In genomic region chr1:36125076-36125475, GRCm38 (mm10) we compare ENCODE assay signal across 26 mouse cellular contexts. TPM values are rescaled to one million over a fixed set of nuclear protein-coding genes. Genes with fewer than 3 reads are reported as not detected.
A peak's percentile ranks its signal among the peaks of the same experiment; 100 is the strongest.
DNase-seq lines count a peak whose midpoint lies in the region; ATAC-seq and TF ChIP-seq lines count a peak whose summit lies in the region.
"Had no signal": no experiment of that assay in that cellular context is flagged by ENCODE, and none has a peak within 500 bp of the region (broad histone marks: within the 10 kb centered on the region; RNA-seq: fewer than 3 reads in every experiment).

No protein-coding gene starts in this region.

- ATAC-seq in intestine, embryonic 14.5 days (replicated peaks; ENCODE audit: low FRiP score, low TSS enrichment, low read depth), result no peak
- ATAC-seq in intestine, embryonic 15.5 days, result no peak
- no peak for ATAC-seq in stomach, embryonic 14.5 days (ENCODE audit: insufficient number of reproducible peaks, insufficient read depth, low FRiP score, low read depth)
- ATAC-seq in stomach, postnatal 0 days (ENCODE audit: low FRiP score, low TSS enrichment), result no peak; the same call in 1 of the 2 replicates
- ATAC-seq: CD4-positive, CD25-positive, alpha-beta regulatory T cell, adult 4 months; intestine, embryonic 16.5 days; midbrain, embryonic 16.5 days; Patski had no signal

- no peak overlapping the region for H3K4me3 ChIP-seq in intestine, embryonic 14.5 days (ENCODE audit: low read depth, low read length)
- no peak overlapping the region for H3K4me3 ChIP-seq in intestine, embryonic 15.5 days (replicated peaks)
- H3K4me3 ChIP-seq in stomach, embryonic 14.5 days (ENCODE audit: low read depth, low read length), result no peak overlapping the region
- no peak overlapping the region for H3K4me3 ChIP-seq in stomach, postnatal 0 days (ENCODE audit: low read depth, low read length)
- H3K4me3 ChIP-seq: embryonic facial prominence, embryonic 13.5 days; erythroblast, embryonic 14.5 days; forebrain, embryonic 12.5 days; hindbrain, embryonic 15.5 days; left cerebral cortex, adult 2 months; midbrain, embryonic 10.5 days; myocyte; neural tube, embryonic 13.5 days had no signal

- H3K36me3 ChIP-seq in intestine, embryonic 14.5 days (ENCODE audit: control insufficient read depth, insufficient read depth, low read length), result no peaks in the 10 kb centered on the region
- no peaks in the 10 kb centered on the region for H3K36me3 ChIP-seq in intestine, embryonic 15.5 days
- no peaks in the 10 kb centered on the region for H3K36me3 ChIP-seq in stomach, embryonic 14.5 days (ENCODE audit: control insufficient read depth, insufficient read depth, low read length)
- H3K36me3 ChIP-seq in stomach, postnatal 0 days (ENCODE audit: control insufficient read depth, insufficient read depth, low read length), result no peaks in the 10 kb centered on the region
- H3K36me3 ChIP-seq: embryonic facial prominence, embryonic 13.5 days; forebrain, embryonic 12.5 days; hindbrain, embryonic 15.5 days; midbrain, embryonic 10.5 days; neural tube, embryonic 13.5 days had no signal

- no peak for TF ChIP-seq EP300 in stomach, postnatal 0 days (optimal IDR thresholded peaks at IDR 0.05)

- H3K9me3 ChIP-seq in intestine, embryonic 14.5 days (ENCODE audit: control insufficient read depth, low read length), result 0 out of 2 replicates have a peak, but pooled peaks cover 2% of the 10 kb centered on the region
- H3K9me3 ChIP-seq in intestine, embryonic 15.5 days, result no peaks in the 10 kb centered on the region
- H3K9me3 ChIP-seq in stomach, embryonic 14.5 days (ENCODE audit: control insufficient read depth, low read depth, low read length), result no peaks in the 10 kb centered on the region; the same call in 1 of the 2 replicates
- no peaks in the 10 kb centered on the region for H3K9me3 ChIP-seq in stomach, postnatal 0 days (ENCODE audit: control insufficient read depth, low read length)
- H3K9me3 ChIP-seq: embryonic facial prominence, embryonic 13.5 days; forebrain, embryonic 12.5 days; hindbrain, embryonic 15.5 days; midbrain, embryonic 10.5 days; neural tube, embryonic 13.5 days had no signal

- no peak overlapping the region for H3K9ac ChIP-seq in intestine, embryonic 14.5 days (ENCODE audit: low read length)
- H3K9ac ChIP-seq in intestine, embryonic 15.5 days, result no peak overlapping the region
- H3K9ac ChIP-seq in stomach, embryonic 14.5 days (replicated peaks; ENCODE audit: low read depth, low read length), result no peak overlapping the region
- no peak overlapping the region for H3K9ac ChIP-seq in stomach, postnatal 0 days (ENCODE audit: low read length)
- H3K9ac ChIP-seq: embryonic facial prominence, embryonic 13.5 days; forebrain, embryonic 12.5 days; hindbrain, embryonic 15.5 days; neural tube, embryonic 13.5 days had no signal

- no peak overlapping the region for H3K4me2 ChIP-seq in intestine, embryonic 14.5 days (ENCODE audit: low read length)
- no peak overlapping the region for H3K4me2 ChIP-seq in intestine, embryonic 15.5 days (replicated peaks)
- H3K4me2 ChIP-seq in stomach, embryonic 14.5 days (replicated peaks; ENCODE audit: low read depth, low read length), result no peak overlapping the region
- no peak overlapping the region for H3K4me2 ChIP-seq in stomach, postnatal 0 days (replicated peaks; ENCODE audit: low read depth)
- H3K4me2 ChIP-seq: embryonic facial prominence, embryonic 13.5 days; forebrain, embryonic 12.5 days; heart, embryonic 11.5 days; hindbrain, embryonic 15.5 days; neural tube, embryonic 13.5 days had no signal

- WGBS in intestine, embryonic 14.5 days, result 36% methylated on average over 7 of the region's 7 CpGs
- WGBS in intestine, embryonic 15.5 days, result 34% methylated on average over 7 of the region's 7 CpGs
- 19% methylated on average over 7 of the region's 7 CpGs for WGBS in stomach, embryonic 14.5 days
- 18% methylated on average over 7 of the region's 7 CpGs for WGBS in stomach, postnatal 0 days

- TF ChIP-seq CTCF in stomach, postnatal 0 days (IDR thresholded peaks at IDR 0.05; ENCODE audit: low read depth), result no peak

- H3K4me1 ChIP-seq in intestine, embryonic 14.5 days (replicated peaks; ENCODE audit: control insufficient read depth, insufficient read depth, low read length), result peaks cover 3% of the 10 kb centered on the region; the same call in 1 of the 2 replicates
- no peaks in the 10 kb centered on the region for H3K4me1 ChIP-seq in intestine, embryonic 15.5 days (replicated peaks)
- H3K4me1 ChIP-seq in stomach, embryonic 14.5 days (ENCODE audit: control insufficient read depth, insufficient read depth, low read length), result peaks cover 14% of the 10 kb centered on the region; the same call in 1 of the 2 replicates
- no peaks in the 10 kb centered on the region for H3K4me1 ChIP-seq in stomach, postnatal 0 days (replicated peaks; ENCODE audit: control insufficient read depth, insufficient read depth)
- H3K4me1 ChIP-seq: embryonic facial prominence, embryonic 13.5 days; forebrain, embryonic 12.5 days; hindbrain, embryonic 15.5 days; midbrain, embryonic 10.5 days; neural tube, embryonic 13.5 days had no signal

- DNase-seq in intestine, embryonic 14.5 days (ENCODE audit: low spot score), result no peak
- no peak for DNase-seq in stomach, postnatal 0 days (ENCODE audit: low spot score)
- DNase-seq in adrenal gland, adult 8-10 months, result peak; percentile 77
- DNase-seq in spleen, postnatal 4 days (ENCODE audit: low spot score in 2 of 2), result no peak
- no peak for DNase-seq in cerebellum, adult 18-20 months
- DNase-seq: cerebellum, adult 2 months; cerebellum, postnatal 25 days; embryo, embryonic 11 days; layer of hippocampus, adult 9-11 months; lung, postnatal 10 days; thymus, postnatal 25 days had no signal

- 0 out of 2 replicates have a peak overlapping the region, but pooled peaks have one; percentile 10 for H3K27ac ChIP-seq in intestine, embryonic 14.5 days (ENCODE audit: low read depth)
- no peak overlapping the region for H3K27ac ChIP-seq in intestine, embryonic 15.5 days
- H3K27ac ChIP-seq in stomach, embryonic 14.5 days (ENCODE audit: low read length), result peak overlapping the region; percentile 48; the same call in 1 of the 2 replicates
- no peak overlapping the region for H3K27ac ChIP-seq in stomach, postnatal 0 days (replicated peaks)
- H3K27ac ChIP-seq: embryonic facial prominence, embryonic 13.5 days; forebrain, embryonic 12.5 days; hindbrain, embryonic 15.5 days; left cerebral cortex, adult 2 months; midbrain, embryonic 10.5 days; neural tube, embryonic 13.5 days had no signal

- H3K27me3 ChIP-seq in intestine, embryonic 14.5 days (replicated peaks; ENCODE audit: control insufficient read depth, insufficient read depth, low read length), result no peaks in the 10 kb centered on the region
- H3K27me3 ChIP-seq in intestine, embryonic 15.5 days (replicated peaks), result no peaks in the 10 kb centered on the region
- H3K27me3 ChIP-seq in stomach, embryonic 14.5 days (ENCODE audit: control insufficient read depth, insufficient read depth, low read length), result no peaks in the 10 kb centered on the region
- H3K27me3 ChIP-seq in stomach, postnatal 0 days (ENCODE audit: control insufficient read depth, insufficient read depth, low read length), result no peaks in the 10 kb centered on the region
- H3K27me3 ChIP-seq: embryonic facial prominence, embryonic 13.5 days; forebrain, embryonic 12.5 days; hindbrain, embryonic 15.5 days; neural tube, embryonic 13.5 days; Patski had no signal

RNA-seq across cellular contexts. Expression of gene Hs6st1, which starts 56.9 kb away (rescaled TPM):
- 8.3 and 8.5 TPM in 2 replicates for polyA plus RNA-seq in intestine, embryonic 14.5 days (2014; fragmentation: Nextera tagmentation; extraction: Ambion mirVana)
- polyA plus RNA-seq in intestine, embryonic 15.5 days (2015; fragmentation: Nextera tagmentation; extraction: Ambion mirVana), result 10.6 TPM in 2 replicates
- 8.0 and 8.5 TPM in 2 replicates for polyA plus RNA-seq in stomach, embryonic 14.5 days (2014; fragmentation: Nextera tagmentation; extraction: Ambion mirVana)
- polyA plus RNA-seq in stomach, postnatal 0 days (2015; fragmentation: Nextera tagmentation; extraction: Ambion mirVana), result 5.7 and 6.8 TPM in 2 replicates
- 100 to 1,000 TPM in 2 of 4 experiments, 10 to 100 TPM in 2; 70.2 to 122 (median 96.6) TPM for total RNA-seq in adrenal gland, adult 8-10 months (2022)

Comparison
In these comparisons a context has a peak if more than half of its experiments do, and no peak if none do; other contexts are left out.
1. H3K27ac ChIP-seq: peak in intestine, embryonic 14.5 days (single experiment) and stomach, embryonic 14.5 days (single experiment); none in intestine, embryonic 15.5 days (single experiment) and stomach, postnatal 0 days (single experiment).